Mouse (Mus musculus) heart, embryonic 14.5 days (tissue): ENCODE measurements at regions not wholly inside any gene's neighbourhood (a gene's known extent, or its start where the extent isn't known, plus 50 kb on each side); places are given as distances from the start of the nearest gene placed in this dataset.

ENCODE experiments used
- ATAC-seq: fragments of 200-750 bp; cut with Nextera tagmentation; 2 replicates; pipeline ENCODE4 v1.8.0; 2017; ENCODE audit warnings: low read depth, moderate TSS enrichment; ENCODE audit not compliant: insufficient number of reproducible peaks, insufficient read depth, low FRiP score
- H3K27ac ChIP-seq, 2 experiments: fragments of 200-500 bp in 1 of 2; fragments of 300-500 bp in 1 of 2; sonication (generic) in 1 of 2; replicated peaks in 1 of 2; 2 replicates each; pipeline ENCODE4 v1.5.1; 2012 to 2014; ENCODE audit warnings: low read depth in 2 of 2, low read length in 2 of 2, control low read depth in 1 of 2, mild to moderate bottlenecking in 1 of 2, mixed read lengths in 1 of 2; ENCODE audit not compliant: control insufficient read depth in 1 of 2, insufficient read depth in 1 of 2
- H3K27me3 ChIP-seq: fragments of 300-500 bp; sonication (generic); 2 replicates; pipeline ENCODE4 v1.6.1; 2014; ENCODE audit warnings: mild to moderate bottlenecking, low read length, control low read depth; ENCODE audit not compliant: control insufficient read depth, insufficient read depth
- H3K36me3 ChIP-seq: fragments of 300-500 bp; sonication (generic); 2 replicates; pipeline ENCODE4 v1.6.1; 2014; ENCODE audit warnings: mild to moderate bottlenecking, control low read depth, low read length, mixed read lengths; ENCODE audit not compliant: control insufficient read depth, insufficient read depth
- H3K4me1 ChIP-seq, 2 experiments: fragments of 200-500 bp in 1 of 2; fragments of 300-500 bp in 1 of 2; sonication (generic) in 1 of 2; 2 replicates each; pipeline ENCODE4 v1.6.1; 2012 to 2014; ENCODE audit warnings: low read length in 2 of 2, control low read depth in 1 of 2, mixed read lengths in 1 of 2; ENCODE audit not compliant: control insufficient read depth in 2 of 2, insufficient read depth in 2 of 2
- H3K4me2 ChIP-seq: fragments of 300-500 bp; sonication (generic); 2 replicates; pipeline ENCODE4 v1.6.1; 2014; ENCODE audit warnings: mild to moderate bottlenecking, low read length
- H3K4me3 ChIP-seq, 2 experiments: fragments of 200-500 bp in 1 of 2; fragments of 300-500 bp in 1 of 2; sonication (generic) in 1 of 2; 2 replicates each; pipeline ENCODE4 v1.5.1; 2012 to 2014; ENCODE audit warnings: low read length in 2 of 2, mild to moderate bottlenecking in 2 of 2, control low read depth in 1 of 2, low read depth in 1 of 2, moderate library complexity in 1 of 2; ENCODE audit not compliant: control insufficient read depth in 1 of 2, insufficient read depth in 1 of 2
- H3K9ac ChIP-seq: fragments of 300-500 bp; sonication (generic); 2 replicates; pipeline ENCODE4 v1.6.1; 2014; ENCODE audit warnings: mild to moderate bottlenecking, low read length
- H3K9me3 ChIP-seq: fragments of 300-500 bp; sonication (generic); 2 replicates; pipeline ENCODE4 v1.6.1; 2016; ENCODE audit warnings: low read length, control low read depth; ENCODE audit not compliant: control insufficient read depth
- WGBS: fragments of 180-500 bp; shearing (Covaris S2); extraction: QIAGEN DNeasy Blood & Tissue Kit; methylation state at CpG from one replicate; pipeline ENCODE4 v1.1.7; 2014; 5-methylcytosine and 5-hydroxymethylcytosine counted together

- Histone ChIP-seq H3K9ac (no peak overlapping the region), H3K9me3 (no peaks in the 10 kb centered on the region), H3K4me3 (no peak overlapping the region), H3K36me3 (no peaks in the 10 kb centered on the region), H3K4me2 (no peak overlapping the region), H3K27ac (no peak overlapping the region), H3K4me1 (no peaks in the 10 kb centered on the region), H3K27me3 (no peaks in the 10 kb centered on the region)
- WGBS, result 30% methylated on average over 4 of the region's 4 CpGs
- ATAC-seq, result no peak
Observed at GRCm38 (mm10) chr9:118416032-118416431, 62.0 kb upstream of the Eomes start.

- Histone ChIP-seq H3K27me3 (no peaks in the 10 kb centered on the region), H3K9ac (no peak overlapping the region), H3K9me3 (no peaks in the 10 kb centered on the region), H3K4me2 (no peak overlapping the region), H3K4me3 (no peak overlapping the region), H3K4me1 (no peaks in the 10 kb centered on the region), H3K36me3 (no peaks in the 10 kb centered on the region), H3K27ac (no peak overlapping the region)
- ATAC-seq, result no peak
- 73% methylated on average over 6 of the region's 6 CpGs for WGBS
Observed at GRCm38 (mm10) chr9:118416475-118416874, 61.5 kb upstream of the Eomes start.

- H3K36me3 ChIP-seq, result no peaks in the 10 kb centered on the region
- 76% methylated on average over 6 of the region's 6 CpGs for WGBS
- no peak overlapping the region for H3K4me2 ChIP-seq
- H3K9ac ChIP-seq, result no peak overlapping the region
- no peak overlapping the region for H3K4me3 ChIP-seq
- no peaks in the 10 kb centered on the region for H3K4me1 ChIP-seq
- H3K9me3 ChIP-seq, result no peaks in the 10 kb centered on the region
- H3K27me3 ChIP-seq, result no peaks in the 10 kb centered on the region
- no peak overlapping the region for H3K27ac ChIP-seq
- ATAC-seq, result no peak
Observed at GRCm38 (mm10) chr9:118424344-118424743, 53.7 kb upstream of the Eomes start.
